Mouse (Mus musculus) neural tube, embryonic 13.5 days (tissue): ENCODE measurements at regions not wholly inside any gene's neighbourhood (a gene's known extent, or its start where the extent isn't known, plus 50 kb on each side); places are given as distances from the start of the nearest gene placed in this dataset.

ENCODE experiments used
- ATAC-seq: fragments of 200-750 bp; cut with Nextera tagmentation; 2 replicates; pipeline ENCODE4 v1.8.0; 2017; ENCODE audit warnings: low read depth, mild to moderate bottlenecking, moderate TSS enrichment, moderate library complexity
- H3K27ac ChIP-seq: fragments of 300-500 bp; sonication (generic); replicated peaks from 2 replicates; pipeline ENCODE4 v1.5.1; 2015; ENCODE audit warnings: moderate library complexity, mild to moderate bottlenecking, inconsistent platforms
- H3K27me3 ChIP-seq: fragments of 300-500 bp; sonication (generic); 2 replicates; pipeline ENCODE4 v1.6.1; 2015; ENCODE audit warnings: mild to moderate bottlenecking, inconsistent platforms
- H3K36me3 ChIP-seq: fragments of 300-500 bp; sonication (generic); 2 replicates; pipeline ENCODE4 v1.6.1; 2015; ENCODE audit warnings: mild to moderate bottlenecking, inconsistent platforms
- H3K4me1 ChIP-seq: fragments of 300-500 bp; sonication (generic); replicated peaks from 2 replicates; pipeline ENCODE4 v1.6.1; 2015; ENCODE audit warnings: inconsistent platforms
- H3K4me2 ChIP-seq: fragments of 300-500 bp; sonication (generic); 2 replicates; pipeline ENCODE4 v1.6.1; 2015; ENCODE audit warnings: inconsistent platforms, mild to moderate bottlenecking, moderate library complexity
- H3K4me3 ChIP-seq: fragments of 300-500 bp; sonication (generic); 2 replicates; pipeline ENCODE4 v1.5.1; 2015; ENCODE audit warnings: mild to moderate bottlenecking, inconsistent platforms
- H3K9ac ChIP-seq: fragments of 300-500 bp; sonication (generic); 2 replicates; pipeline ENCODE4 v1.6.1; 2015; ENCODE audit warnings: moderate library complexity, mild to moderate bottlenecking, inconsistent platforms
- H3K9me3 ChIP-seq: fragments of 300-500 bp; sonication (generic); 2 replicates; pipeline ENCODE4 v1.6.1; 2016; ENCODE audit warnings: inconsistent platforms
- WGBS: fragments of 180-500 bp; shearing (Covaris S2); methylation state at CpG from one replicate; pipeline ENCODE4 v1.1.7; 2015; 5-methylcytosine and 5-hydroxymethylcytosine counted together

DNA sequence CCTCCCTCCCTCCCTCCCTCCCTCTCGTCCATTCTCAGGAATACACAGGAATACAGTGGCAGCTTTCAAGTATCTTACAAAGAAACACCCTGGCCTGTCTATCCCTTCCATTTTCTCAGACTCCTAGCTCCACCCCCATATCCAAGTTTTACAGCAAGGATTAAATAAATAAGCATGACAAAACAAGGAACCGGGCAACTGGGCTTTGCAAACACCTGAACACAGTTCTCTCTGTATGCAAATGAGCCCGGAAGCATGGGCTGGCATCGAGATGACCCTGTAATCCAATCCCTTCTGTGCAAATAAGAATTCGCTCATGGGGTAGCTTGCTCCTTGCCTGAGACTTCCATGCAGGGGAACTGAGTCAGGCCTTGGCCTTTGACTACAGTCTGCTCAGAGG lies 506.5 kb upstream of the Gm10131 start:
- Histone ChIP-seq H3K4me2 (no peak overlapping the region), H3K9ac (no peak overlapping the region), H3K27me3 (no peaks in the 10 kb centered on the region), H3K36me3 (no peaks in the 10 kb centered on the region), H3K4me1 (peaks cover 6% of the 10 kb centered on the region), H3K4me3 (no peak overlapping the region), H3K27ac (no peak overlapping the region), H3K9me3 (no peaks in the 10 kb centered on the region)
- WGBS: 42% methylated on average over 4 of the region's 5 CpGs
- no peak for ATAC-seq

DNA sequence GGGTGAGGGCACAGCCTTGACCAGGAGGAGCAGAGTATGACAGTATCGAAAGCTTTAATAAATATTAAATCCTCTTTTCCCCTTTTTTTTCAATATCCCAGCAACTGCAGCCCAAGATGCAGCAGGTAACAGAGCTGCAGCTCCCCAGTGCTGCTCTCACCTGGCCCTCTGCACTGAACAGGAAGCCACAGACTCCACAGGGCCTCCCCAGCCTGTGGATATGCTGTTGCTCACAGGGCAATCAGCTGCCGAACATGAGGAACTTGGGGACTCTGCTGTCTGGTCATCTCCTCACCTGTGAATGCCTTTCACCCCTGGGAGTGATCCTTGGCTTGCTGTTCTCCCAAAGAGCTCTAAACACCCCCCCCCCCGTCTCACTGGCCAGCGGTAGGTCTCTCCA lies 503.4 kb upstream of the Gm10131 start:
- ATAC-seq: no peak
- no peak overlapping the region for H3K9ac ChIP-seq
- no peak overlapping the region for H3K4me3 ChIP-seq
- no peaks in the 10 kb centered on the region for H3K36me3 ChIP-seq
- 86% methylated on average over 4 of the region's 4 CpGs for WGBS
- H3K4me2 ChIP-seq: no peak overlapping the region
- H3K9me3 ChIP-seq: no peaks in the 10 kb centered on the region
- no peaks in the 10 kb centered on the region; the same call in 1 of the 2 replicates for H3K4me1 ChIP-seq
- no peak overlapping the region for H3K27ac ChIP-seq
- no peaks in the 10 kb centered on the region for H3K27me3 ChIP-seq

DNA sequence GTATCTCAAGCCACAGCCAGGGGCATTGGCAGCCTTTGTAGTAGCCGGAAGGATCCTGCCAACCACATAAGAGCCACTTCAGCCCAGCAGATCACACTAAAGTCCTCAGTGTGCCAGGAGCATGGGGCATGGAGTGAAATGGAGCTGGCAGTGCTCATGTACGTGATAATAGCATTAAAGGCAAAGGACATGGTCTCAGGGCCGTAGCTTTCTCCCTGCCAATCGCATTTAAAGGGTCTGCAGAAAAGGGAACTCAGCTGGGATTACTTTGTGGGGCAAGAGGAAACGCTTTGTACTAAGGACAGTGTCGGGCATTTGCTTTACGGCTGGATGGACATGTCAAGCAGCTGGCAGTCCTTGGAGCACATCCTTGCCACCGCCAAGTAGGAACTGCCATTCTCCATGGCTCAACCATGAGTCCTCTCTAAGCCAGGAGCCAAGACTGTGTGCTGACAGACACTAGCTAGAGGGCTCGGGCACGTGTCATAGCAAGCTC lies 502.5 kb upstream of the Gm10131 start:
- no peak overlapping the region for H3K4me2 ChIP-seq
- no peaks in the 10 kb centered on the region for H3K36me3 ChIP-seq
- H3K27me3 ChIP-seq: no peaks in the 10 kb centered on the region
- H3K9me3 ChIP-seq: no peaks in the 10 kb centered on the region
- 70% methylated on average over 10 of the region's 10 CpGs for WGBS
- no peaks in the 10 kb centered on the region; the same call in 1 of the 2 replicates for H3K4me1 ChIP-seq
- no peak overlapping the region for H3K9ac ChIP-seq
- H3K27ac ChIP-seq: no peak overlapping the region
- ATAC-seq: no peak
- H3K4me3 ChIP-seq: no peak overlapping the region

DNA sequence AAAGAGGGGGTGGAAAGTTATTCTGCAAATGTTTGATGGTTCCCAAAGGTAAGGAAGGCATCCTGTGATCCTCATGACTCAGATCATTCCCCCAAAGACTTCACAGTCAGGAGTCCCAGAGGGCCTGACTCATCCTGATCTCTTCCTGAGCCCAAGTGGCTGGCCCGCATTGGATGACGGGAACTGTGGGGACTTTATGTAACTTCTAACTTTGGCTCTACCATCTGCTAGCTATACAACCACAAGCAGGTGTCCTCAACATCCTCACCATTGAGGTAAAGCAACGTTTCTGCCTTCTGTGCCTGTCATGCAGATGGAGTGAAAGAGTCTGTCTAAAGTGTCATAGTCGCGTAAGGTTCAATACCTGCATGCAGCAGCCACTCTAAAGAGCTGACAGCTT lies 501.6 kb upstream of the Gm10131 start:
- H3K4me1 ChIP-seq: no peaks in the 10 kb centered on the region; the same call in 1 of the 2 replicates
- no peak overlapping the region for H3K4me2 ChIP-seq
- 89% methylated on average over 5 of the region's 5 CpGs for WGBS
- no peaks in the 10 kb centered on the region for H3K27me3 ChIP-seq
- ATAC-seq: no peak
- no peaks in the 10 kb centered on the region for H3K9me3 ChIP-seq
- H3K27ac ChIP-seq: no peak overlapping the region
- no peaks in the 10 kb centered on the region for H3K36me3 ChIP-seq
- H3K4me3 ChIP-seq: no peak overlapping the region
- H3K9ac ChIP-seq: no peak overlapping the region

DNA sequence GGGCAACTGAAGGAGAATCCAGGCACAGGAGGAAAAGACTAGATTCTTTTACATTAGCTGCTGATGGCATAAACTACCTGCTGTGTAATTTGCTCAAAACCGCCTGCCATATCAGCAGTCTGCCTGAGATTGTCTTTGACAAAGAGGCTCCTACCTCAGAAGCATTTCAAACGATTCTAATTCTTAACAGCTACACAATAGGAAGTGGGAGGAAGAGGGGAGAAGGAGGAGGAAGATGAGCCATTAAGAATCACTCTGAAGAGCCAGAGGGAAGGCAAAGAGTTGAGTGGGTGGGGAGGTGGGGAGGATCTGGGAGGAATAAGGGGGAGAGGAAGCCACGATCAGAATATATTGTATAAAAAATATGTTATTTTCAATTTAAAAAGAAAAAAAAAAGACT lies 500.9 kb upstream of the Gm10131 start:
- ATAC-seq: no peak
- no peaks in the 10 kb centered on the region for H3K36me3 ChIP-seq
- no peaks in the 10 kb centered on the region for H3K4me1 ChIP-seq
- H3K4me2 ChIP-seq: no peak overlapping the region
- no peak overlapping the region for H3K9ac ChIP-seq
- no peak overlapping the region for H3K27ac ChIP-seq
- H3K4me3 ChIP-seq: no peak overlapping the region
- WGBS: 50% methylated on average over 3 of the region's 3 CpGs
- H3K9me3 ChIP-seq: no peaks in the 10 kb centered on the region
- H3K27me3 ChIP-seq: no peaks in the 10 kb centered on the region

DNA sequence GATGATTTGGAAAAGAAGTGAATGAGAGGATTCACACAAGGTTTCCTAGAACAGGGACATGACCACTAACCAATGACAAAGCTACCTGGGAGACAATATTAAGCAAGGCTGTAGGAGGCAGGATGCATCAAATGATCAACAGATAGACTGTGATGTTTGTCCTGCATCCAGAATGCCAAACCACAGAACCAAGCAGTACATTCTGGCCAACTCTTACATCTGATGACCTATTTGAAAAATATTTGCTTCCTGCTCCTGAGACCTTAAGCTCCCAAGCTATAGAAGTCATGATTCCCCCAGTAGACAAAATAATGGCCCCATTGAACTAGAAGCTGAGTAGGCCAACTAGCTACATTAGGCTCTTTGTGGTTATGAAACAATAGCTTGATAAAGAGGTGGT lies 498.6 kb upstream of the Gm10131 start:
- Histone ChIP-seq H3K4me2 (no peak overlapping the region), H3K27ac (no peak overlapping the region), H3K9ac (no peak overlapping the region), H3K4me3 (no peak overlapping the region), H3K4me1 (no peaks in the 10 kb centered on the region), H3K36me3 (no peaks in the 10 kb centered on the region), H3K9me3 (no peaks in the 10 kb centered on the region), H3K27me3 (no peaks in the 10 kb centered on the region)
- no peak for ATAC-seq

- no peak overlapping the region for H3K27ac ChIP-seq
- no peaks in the 10 kb centered on the region for H3K27me3 ChIP-seq
- ATAC-seq: no peak
- H3K4me1 ChIP-seq: no peaks in the 10 kb centered on the region
- no peak overlapping the region for H3K4me3 ChIP-seq
- no peaks in the 10 kb centered on the region for H3K9me3 ChIP-seq
- 95% methylated on average over 2 of the region's 2 CpGs for WGBS
- no peak overlapping the region for H3K9ac ChIP-seq
- no peaks in the 10 kb centered on the region for H3K36me3 ChIP-seq
- H3K4me2 ChIP-seq: no peak overlapping the region
These were observed 495.9 kb upstream of the Gm10131 start for GRCm38 (mm10) chr8:34607426-34607825.

DNA sequence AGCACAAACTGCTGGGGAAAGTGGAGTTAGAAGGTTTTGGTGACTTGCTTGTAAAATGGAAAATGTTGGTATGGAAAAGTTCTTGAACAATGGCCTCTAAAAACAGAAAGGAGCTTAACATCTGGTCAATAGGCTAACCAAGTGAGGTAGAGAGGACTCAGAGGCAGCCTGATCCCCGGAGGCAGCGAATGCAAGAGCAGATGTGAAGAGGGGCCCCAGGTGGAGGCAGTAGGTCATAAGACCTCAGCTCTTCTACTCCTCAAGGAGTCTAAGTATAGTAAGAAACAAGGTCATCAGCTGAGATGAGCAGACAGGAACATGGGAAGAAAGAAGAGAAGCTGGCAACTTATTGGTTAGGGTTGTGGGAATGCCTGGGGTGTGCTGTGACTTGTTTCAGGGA lies 493.5 kb upstream of the Gm10131 start:
- no peak overlapping the region for H3K27ac ChIP-seq
- H3K9ac ChIP-seq: no peak overlapping the region
- H3K36me3 ChIP-seq: no peaks in the 10 kb centered on the region
- H3K9me3 ChIP-seq: no peaks in the 10 kb centered on the region
- WGBS: 88% methylated on average over 2 of the region's 2 CpGs
- no peaks in the 10 kb centered on the region for H3K4me1 ChIP-seq
- no peak overlapping the region for H3K4me2 ChIP-seq
- ATAC-seq: no peak
- no peaks in the 10 kb centered on the region for H3K27me3 ChIP-seq
- no peak overlapping the region for H3K4me3 ChIP-seq

DNA sequence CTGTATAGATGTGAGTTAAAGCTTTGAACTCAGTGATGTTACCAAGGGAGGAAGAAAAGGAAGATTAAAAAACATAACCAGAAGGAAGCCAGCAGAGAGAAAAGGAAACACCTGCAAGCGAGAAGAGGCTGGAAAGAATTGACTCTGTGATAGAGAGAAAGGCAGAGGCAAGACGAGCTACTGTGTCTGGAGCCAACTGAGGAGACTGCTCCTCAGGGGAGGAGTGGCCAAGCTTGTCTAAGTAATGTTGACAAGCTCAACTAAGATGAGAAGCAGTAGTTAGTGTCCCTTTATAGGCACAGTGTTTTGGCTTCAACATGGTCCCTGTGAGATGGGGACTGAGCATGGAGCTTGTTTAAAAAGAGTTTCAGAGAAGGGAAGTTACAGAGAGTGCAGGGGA lies 493.0 kb upstream of the Gm10131 start:
- no peak for ATAC-seq
- Histone ChIP-seq H3K9me3 (no peaks in the 10 kb centered on the region), H3K4me1 (no peaks in the 10 kb centered on the region), H3K9ac (no peak overlapping the region), H3K27ac (no peak overlapping the region), H3K4me3 (no peak overlapping the region), H3K36me3 (no peaks in the 10 kb centered on the region), H3K27me3 (no peaks in the 10 kb centered on the region), H3K4me2 (no peak overlapping the region)
- 77% methylated on average over 2 of the region's 2 CpGs for WGBS

- 80% methylated on average over 3 of the region's 3 CpGs for WGBS
- no peak for ATAC-seq
- H3K4me2 ChIP-seq: no peak overlapping the region
- no peak overlapping the region for H3K9ac ChIP-seq
- H3K4me3 ChIP-seq: no peak overlapping the region
- no peaks in the 10 kb centered on the region for H3K27me3 ChIP-seq
- H3K4me1 ChIP-seq: no peaks in the 10 kb centered on the region
- no peaks in the 10 kb centered on the region for H3K36me3 ChIP-seq
- no peak overlapping the region for H3K27ac ChIP-seq
- no peaks in the 10 kb centered on the region for H3K9me3 ChIP-seq
These were observed 490.0 kb upstream of the Gm10131 start for GRCm38 (mm10) chr8:34601426-34601953.

- Histone ChIP-seq H3K4me3 (no peak overlapping the region), H3K4me2 (no peak overlapping the region), H3K27ac (no peak overlapping the region; the same call in 1 of the 2 replicates), H3K9me3 (no peaks in the 10 kb centered on the region), H3K36me3 (no peaks in the 10 kb centered on the region), H3K27me3 (no peaks in the 10 kb centered on the region), H3K4me1 (no peaks in the 10 kb centered on the region), H3K9ac (no peak overlapping the region)
- 72% methylated on average over 5 of the region's 5 CpGs for WGBS
- ATAC-seq: no peak
These were observed 489.3 kb upstream of the Gm10131 start for GRCm38 (mm10) chr8:34600880-34601279.

DNA sequence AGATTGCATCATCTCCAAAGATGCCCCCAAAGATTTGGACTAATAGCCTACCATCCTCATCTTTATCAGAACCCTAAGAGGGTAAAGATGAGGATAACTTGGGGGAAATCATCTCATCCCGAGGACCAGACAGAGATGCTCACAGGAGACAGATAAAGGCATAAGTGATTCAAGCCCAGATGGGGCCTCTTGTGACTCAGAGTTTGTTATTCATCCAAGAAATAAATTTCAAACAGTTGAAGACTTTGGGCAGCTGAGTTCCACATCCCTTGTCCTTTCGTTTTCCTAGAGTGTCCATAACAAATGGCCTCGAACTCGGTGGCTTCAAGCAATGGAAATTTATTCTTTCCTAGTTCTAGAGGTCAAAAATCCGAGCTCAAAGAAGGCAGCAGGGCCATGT lies 485.1 kb upstream of the Gm10131 start:
- Histone ChIP-seq H3K4me2 (no peak overlapping the region), H3K27me3 (no peaks in the 10 kb centered on the region), H3K36me3 (no peaks in the 10 kb centered on the region), H3K4me3 (no peak overlapping the region), H3K9ac (no peak overlapping the region), H3K9me3 (no peaks in the 10 kb centered on the region), H3K27ac (no peak overlapping the region), H3K4me1 (no peaks in the 10 kb centered on the region)
- WGBS: 75% methylated on average over 5 of the region's 5 CpGs
- ATAC-seq: no peak

GRCm38 (mm10) chr8:34590976-34591749 lies 479.6 kb upstream of the Gm10131 start:
- Histone ChIP-seq H3K9ac (no peak overlapping the region), H3K4me3 (no peak overlapping the region), H3K4me2 (no peak overlapping the region), H3K27me3 (no peaks in the 10 kb centered on the region), H3K9me3 (no peaks in the 10 kb centered on the region), H3K4me1 (no peaks in the 10 kb centered on the region), H3K27ac (no peak overlapping the region), H3K36me3 (no peaks in the 10 kb centered on the region)
- WGBS: 90% methylated on average over 8 of the region's 8 CpGs
- no peak for ATAC-seq
